Mouse (Mus musculus): ENCODE data around the gene Alg14.
A peak's percentile ranks its signal among the peaks of the same experiment; 100 is the strongest.

- TF ChIP-seq CTCF (IDR thresholded peaks at IDR 0.05; ENCODE audit: insufficient read depth, low read depth, low read length): no peak
- TF ChIP-seq POLR2A (IDR thresholded peaks at IDR 0.05; ENCODE audit: insufficient read depth, low read depth, low read length): 0 out of 2 replicates have a peak, but pooled peaks have one; percentile 12
These were observed 28.9 kb upstream of the Alg14 start for GRCm38 (mm10) chr3:121262521-121263204.

All from olfactory bulb, adult 2 months (tissue).